Mouse (Mus musculus) forebrain, embryonic 11.5 days (tissue): Measurements from ENCODE around the gene Vmn2r108. TPM values are rescaled to one million over a fixed set of nuclear protein-coding genes. Genes with fewer than 3 reads are reported as not detected.
"Not testable (repeated sequence)": the region's sequence is repeated elsewhere in the genome, so short reads cannot be mapped to it uniquely, and the experiment has no call there.

Source experiments
- ATAC-seq: fragments of 200-750 bp; cut with Nextera tagmentation; replicated peaks from 2 replicates; pipeline ENCODE4 v1.8.0; 2017; ENCODE audit warnings: moderate TSS enrichment; ENCODE audit not compliant: low FRiP score
- DNase-seq: peaks from one replicate; pipeline ENCODE4 v3.0.0-alpha.2; 2017; ENCODE audit warnings: low spot score
- H3K27ac ChIP-seq: fragments of 300-500 bp; sonication (generic); 2 replicates; pipeline ENCODE4 v1.5.1; 2014; ENCODE audit warnings: low read depth, low read length
- H3K27me3 ChIP-seq: fragments of 300-500 bp; sonication (generic); 2 replicates; pipeline ENCODE4 v1.6.1; 2014; ENCODE audit warnings: mild to moderate bottlenecking, low read length, mixed read lengths; ENCODE audit not compliant: control insufficient read depth, insufficient read depth
- H3K36me3 ChIP-seq: fragments of 300-500 bp; sonication (generic); 2 replicates; pipeline ENCODE4 v1.6.1; 2014; ENCODE audit warnings: mild to moderate bottlenecking, low read length, moderate library complexity, mixed read lengths; ENCODE audit not compliant: control insufficient read depth, insufficient read depth
- H3K4me1 ChIP-seq: fragments of 300-500 bp; sonication (generic); replicated peaks from 2 replicates; pipeline ENCODE4 v1.6.1; 2014; ENCODE audit warnings: low read length, mixed read lengths; ENCODE audit not compliant: control insufficient read depth, insufficient read depth
- H3K4me2 ChIP-seq: fragments of 300-500 bp; sonication (generic); 2 replicates; pipeline ENCODE4 v1.6.1; 2014; ENCODE audit warnings: low read depth, mild to moderate bottlenecking, low read length, moderate library complexity, mixed read lengths; ENCODE audit not compliant: severe bottlenecking
- H3K4me3 ChIP-seq: fragments of 300-500 bp; sonication (generic); 2 replicates; pipeline ENCODE4 v1.5.1; 2014; ENCODE audit warnings: low read depth, low read length
- H3K9ac ChIP-seq: fragments of 300-500 bp; sonication (generic); 2 replicates; pipeline ENCODE4 v1.6.1; 2014; ENCODE audit warnings: low read length
- H3K9me3 ChIP-seq: fragments of 300-500 bp; sonication (generic); 2 replicates; pipeline ENCODE4 v1.6.1; 2016; ENCODE audit warnings: low read length, mixed read lengths; ENCODE audit not compliant: control insufficient read depth
- WGBS: fragments of 180-500 bp; shearing (Covaris S2); extraction: QIAGEN DNeasy Blood & Tissue Kit; methylation state at CpG from one replicate; pipeline ENCODE4 v1.1.7; 2014; 5-methylcytosine and 5-hydroxymethylcytosine counted together
- polyA plus RNA-seq: library from polyadenylated mRNA; unstranded; fragments of >200 nt; fragmentation: Nextera tagmentation; extraction: Ambion mirVana; gene quantifications from 2 replicates; pipeline ENCODE4 v1.2.1, GENCODE M21; 2014

The Vmn2r108 gene
- polyA plus RNA-seq, result not detected in 2 replicates

GRCm38 (mm10) chr17:20481231-20481630, at the start of gene Vmn2r108:
Gene Vmn2r108 (minus strand): TSS chr17:20481331.
- H3K27me3 ChIP-seq, result no peaks in the 10 kb centered on the region
- H3K4me2 ChIP-seq, result no peak within 1 kb of the TSS
- H3K9ac ChIP-seq, result no peak within 1 kb of the TSS
- DNase-seq, result no peak
- ATAC-seq, result no peak
- H3K4me1 ChIP-seq, result no peaks in the 10 kb centered on the region
- no peak within 1 kb of the TSS for H3K4me3 ChIP-seq
- peaks cover 3% of the 10 kb centered on the region; the same call in 1 of the 2 replicates for H3K9me3 ChIP-seq
- H3K27ac ChIP-seq, result no peak within 1 kb of the TSS
- H3K36me3 ChIP-seq, result no peaks in the 10 kb centered on the region

- not testable (repeated sequence) for H3K4me2 ChIP-seq, H3K27ac ChIP-seq, H3K4me1 ChIP-seq, ATAC-seq, H3K9ac ChIP-seq, DNase-seq, H3K27me3 ChIP-seq, H3K4me3 ChIP-seq, H3K9me3 ChIP-seq, H3K36me3 ChIP-seq
Observed at GRCm38 (mm10) chr17:20508247-20508646, 27.1 kb upstream of the Vmn2r108 start.

- no peaks in the 10 kb centered on the region for H3K36me3 ChIP-seq
- no peak for DNase-seq
- no peak for ATAC-seq
Observed at GRCm38 (mm10) chr17:20497858-20498257, 16.7 kb upstream of the Vmn2r108 start, which contains the start of gene Vmn1r225. Gene Vmn1r225 (plus strand): TSS chr17:20498158.

GRCm38 (mm10) chr17:20473311-20473710, 7.8 kb downstream of the Vmn2r108 start:
- no peak overlapping the region for H3K27ac ChIP-seq
- 80% methylated on average over 3 of the region's 3 CpGs for WGBS
- DNase-seq, result no peak

More at GRCm38 (mm10) chr17:20497858-20498257, 16.7 kb upstream of the Vmn2r108 start, which contains the start of gene Vmn1r225:
- no peaks in the 10 kb centered on the region for H3K4me1 ChIP-seq
- H3K27ac ChIP-seq, result no peak within 1 kb of the TSS
- no peak within 1 kb of the TSS for H3K4me2 ChIP-seq
- no peak within 1 kb of the TSS for H3K4me3 ChIP-seq
- H3K9ac ChIP-seq, result no peak within 1 kb of the TSS
- H3K9me3 ChIP-seq, result no peaks in the 10 kb centered on the region
- H3K27me3 ChIP-seq, result no peaks in the 10 kb centered on the region

GRCm38 (mm10) chr17:20439263-20439662, 41.9 kb downstream of the Vmn2r108 start:
- ATAC-seq, result no peak
- H3K9me3 ChIP-seq, result no peaks in the 10 kb centered on the region; the same call in 1 of the 2 replicates
- H3K9ac ChIP-seq, result no peak overlapping the region
- DNase-seq, result no peak
- H3K27ac ChIP-seq, result no peak overlapping the region
- H3K4me1 ChIP-seq, result no peaks in the 10 kb centered on the region
- no peak overlapping the region for H3K4me2 ChIP-seq
- no peaks in the 10 kb centered on the region for H3K36me3 ChIP-seq
- no peak overlapping the region for H3K4me3 ChIP-seq
- H3K27me3 ChIP-seq, result no peaks in the 10 kb centered on the region

More at GRCm38 (mm10) chr17:20473311-20473710, 7.8 kb downstream of the Vmn2r108 start:
- H3K36me3 ChIP-seq, result no peaks in the 10 kb centered on the region
- H3K9ac ChIP-seq, result no peak overlapping the region
- H3K4me3 ChIP-seq, result no peak overlapping the region
- no peaks in the 10 kb centered on the region for H3K27me3 ChIP-seq
- H3K9me3 ChIP-seq, result no peaks in the 10 kb centered on the region; the same call in 1 of the 2 replicates
- no peak for ATAC-seq
- no peak overlapping the region for H3K4me2 ChIP-seq
- H3K4me1 ChIP-seq, result no peaks in the 10 kb centered on the region

- no peaks in the 10 kb centered on the region for H3K4me1 ChIP-seq
- 21% methylated on average over 1 of the region's 1 CpGs for WGBS
- DNase-seq (no peak), ATAC-seq (no peak)
- H3K27me3 ChIP-seq, result no peaks in the 10 kb centered on the region
- H3K27ac ChIP-seq, result no peak within 1 kb of the TSS
- no peak within 1 kb of the TSS for H3K4me3 ChIP-seq
- H3K36me3 ChIP-seq, result no peaks in the 10 kb centered on the region
- H3K9me3 ChIP-seq, result no peaks in the 10 kb centered on the region; the same call in 1 of the 2 replicates
- no peak within 1 kb of the TSS for H3K4me2 ChIP-seq
- no peak within 1 kb of the TSS for H3K9ac ChIP-seq
Observed at GRCm38 (mm10) chr17:20413846-20414245, 67.3 kb downstream of the Vmn2r108 start, which contains the start of gene Vmn1r224. Gene Vmn1r224 (plus strand): TSS chr17:20414146.

Other genes starting within 250 kb of the Vmn2r108 start
- not detected in 2 replicates for gene Vmn2r105, start 246.3 kb downstream of the Vmn2r108 start, polyA plus RNA-seq
- not detected in 2 replicates for gene Vmn2r106, start 195.8 kb downstream of the Vmn2r108 start, polyA plus RNA-seq
- gene Vmn2r107, start 136.1 kb downstream of the Vmn2r108 start, polyA plus RNA-seq, result not detected in 2 replicates
- gene Vmn1r224, start 67.2 kb downstream of the Vmn2r108 start, polyA plus RNA-seq, result not detected in 2 replicates
- gene Vmn1r225, start 16.8 kb upstream of the Vmn2r108 start, polyA plus RNA-seq, result not detected in 2 replicates
- not detected in 2 replicates for gene Vmn2r109, start 83.4 kb upstream of the Vmn2r108 start, polyA plus RNA-seq
- 0.04 TPM in 1 of 2 replicates, not detected in the other for gene Vmn2r110, start 115.1 kb upstream of the Vmn2r108 start, polyA plus RNA-seq
- gene Fpr-rs3, start 143.5 kb upstream of the Vmn2r108 start, polyA plus RNA-seq, result not detected in 2 replicates
- gene Vmn1r226, start 201.5 kb upstream of the Vmn2r108 start, polyA plus RNA-seq, result not detected in 2 replicates
- not detected in 2 replicates for gene Vmn1r227, start 248.5 kb upstream of the Vmn2r108 start, polyA plus RNA-seq